Mouse (Mus musculus): ENCODE data around the gene Afm.

The Afm gene

GRCm38 (mm10) chr5:90518356-90519100, at the start of gene Afm:
Gene Afm, plus strand, starts transcription at chr5:90518932.
- no peak for DNase-seq

GRCm38 (mm10) chr5:90470836-90471235, 47.9 kb upstream of the Afm start:
- DNase-seq = no peak

DNA sequence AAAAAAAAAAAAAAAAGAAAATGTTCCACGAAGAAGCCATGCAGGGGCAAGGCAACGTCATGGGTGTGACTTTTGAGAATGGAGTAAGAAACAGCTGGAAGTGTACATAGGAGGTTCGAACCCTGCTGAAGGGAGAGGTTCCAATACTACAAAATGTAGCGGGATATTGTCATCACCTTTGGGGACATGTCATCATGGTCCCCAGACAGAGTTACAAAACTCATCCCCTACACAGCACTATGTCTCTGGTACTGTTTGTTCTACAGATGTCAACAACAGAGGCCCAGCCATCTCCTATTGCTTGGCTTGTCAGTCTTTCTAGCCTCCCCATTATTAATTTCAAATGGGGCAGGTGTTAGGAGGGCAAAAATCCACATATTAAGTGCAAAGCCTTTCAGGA, 44.8 kb upstream of the Afm start:
- no peak for DNase-seq

- DNase-seq = no peak
These were observed 44.4 kb upstream of the Afm start for GRCm38 (mm10) chr5:90474369-90474768.

GRCm38 (mm10) chr5:90476741-90477140, 42.0 kb upstream of the Afm start:
- no peak for DNase-seq

GRCm38 (mm10) chr5:90477308-90478140, 41.2 kb upstream of the Afm start:
- no peak for DNase-seq

GRCm38 (mm10) chr5:90478886-90479285, 39.8 kb upstream of the Afm start:
- DNase-seq = no peak

DNA sequence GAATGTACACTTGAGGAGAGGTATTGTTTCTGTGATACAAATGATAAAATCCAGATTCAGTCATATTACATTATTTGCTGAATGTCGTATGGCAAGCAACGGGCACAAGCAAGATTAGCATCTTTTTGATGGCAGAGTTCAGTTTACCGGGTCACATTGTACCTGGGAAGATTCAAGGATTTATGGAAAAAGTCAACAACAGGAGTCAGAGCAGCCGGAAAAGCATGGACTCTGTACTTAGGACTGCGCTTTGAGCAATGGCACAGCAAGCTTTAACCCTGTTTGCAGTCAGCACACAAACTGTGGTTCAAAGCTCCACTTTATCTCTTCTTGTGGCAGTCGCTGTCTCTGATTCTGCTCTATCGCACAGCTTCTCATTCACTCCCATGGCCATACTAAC, 33.1 kb upstream of the Afm start:
- no peak for DNase-seq

DNA sequence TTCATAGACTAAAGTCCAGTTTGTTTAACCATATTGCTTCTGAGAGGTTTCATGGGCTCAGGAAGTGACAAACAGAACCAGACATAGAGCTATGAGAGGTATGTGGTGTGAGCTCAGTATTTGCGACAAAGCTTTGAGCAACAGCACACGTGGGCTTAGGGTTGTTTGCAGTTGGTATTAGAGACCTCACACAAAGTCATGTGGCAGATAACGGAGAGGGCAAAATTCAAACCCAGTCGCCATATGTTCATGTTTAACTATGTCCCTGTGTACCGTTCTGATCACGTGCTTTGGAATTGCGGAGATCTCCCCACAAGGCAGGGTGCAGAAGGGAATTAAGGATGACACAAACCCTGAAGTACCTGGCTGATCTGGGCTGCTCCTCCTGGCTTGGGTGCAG, 30.4 kb upstream of the Afm start:
- no peak for DNase-seq

DNA sequence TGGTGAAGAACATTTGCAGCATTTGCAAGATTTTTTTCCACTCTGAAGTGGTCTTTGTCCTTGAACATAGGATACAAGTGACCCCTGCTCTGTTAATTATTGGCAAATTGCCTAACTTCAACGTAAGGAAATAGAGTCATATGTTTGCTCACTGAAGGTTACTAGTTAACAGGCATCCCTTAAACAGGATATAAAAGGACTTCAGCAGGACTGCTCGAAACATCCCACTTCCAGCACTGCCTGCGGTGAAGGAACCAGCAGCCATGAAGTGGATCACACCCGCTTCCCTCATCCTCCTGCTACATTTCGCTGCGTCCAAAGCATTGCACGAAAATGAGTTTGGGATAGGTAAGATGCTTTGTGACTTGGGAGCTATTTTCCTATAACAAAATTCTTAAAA, 28.2 kb upstream of the Afm start, which contains the start of gene Afp:
Gene Afp (plus strand): TSS at position 220 of the 400 bp plus-strand sequence.
- no peak for DNase-seq

- no peak for DNase-seq
These were observed 26.3 kb upstream of the Afm start for GRCm38 (mm10) chr5:90492440-90492839.

- DNase-seq = no peak
These were observed 24.4 kb upstream of the Afm start for GRCm38 (mm10) chr5:90494308-90494707.

- DNase-seq = no peak
These were observed 19.2 kb upstream of the Afm start for GRCm38 (mm10) chr5:90499509-90499908.

- DNase-seq = peak; percentile 87 to 89
These were observed 18.0 kb upstream of the Afm start for GRCm38 (mm10) chr5:90500714-90501113.

DNA sequence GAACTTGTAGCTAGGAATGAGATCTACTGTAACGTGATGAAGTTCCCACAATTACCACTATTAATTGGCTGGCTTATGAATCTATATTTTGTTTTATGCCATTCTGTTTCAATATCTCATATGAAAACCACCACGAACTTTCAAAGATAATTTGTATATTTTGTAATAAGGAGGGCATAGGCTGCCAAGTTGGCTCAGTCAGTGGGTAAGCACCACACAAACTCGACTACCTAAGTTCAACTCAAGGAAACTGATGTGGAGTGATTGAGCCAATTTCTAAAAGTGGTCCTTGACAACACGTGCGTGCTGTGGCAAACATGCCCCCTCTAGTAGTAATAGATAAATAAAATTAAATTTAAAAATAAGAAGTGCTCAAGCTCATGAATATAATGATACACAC, 17.0 kb upstream of the Afm start:
- DNase-seq = no peak

DNA sequence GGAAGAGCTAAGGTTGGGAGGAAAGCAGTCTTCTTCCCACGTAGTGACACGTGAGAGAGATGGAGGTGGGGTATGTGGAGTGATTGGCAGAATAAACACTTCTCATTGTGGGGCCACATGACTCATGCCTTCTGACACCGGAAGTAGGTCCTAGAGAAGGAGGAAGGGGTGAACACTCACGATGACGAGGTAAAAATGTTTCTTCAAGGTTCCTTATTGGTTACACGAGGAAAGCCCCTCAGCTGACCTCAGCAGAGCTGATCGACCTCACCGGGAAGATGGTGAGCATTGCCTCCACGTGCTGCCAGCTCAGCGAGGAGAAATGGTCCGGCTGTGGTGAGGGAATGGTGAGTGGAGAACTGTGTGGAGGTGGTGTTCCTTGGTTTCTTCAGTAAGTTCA, 14.0 kb upstream of the Afm start:
- DNase-seq = no peak

DNA sequence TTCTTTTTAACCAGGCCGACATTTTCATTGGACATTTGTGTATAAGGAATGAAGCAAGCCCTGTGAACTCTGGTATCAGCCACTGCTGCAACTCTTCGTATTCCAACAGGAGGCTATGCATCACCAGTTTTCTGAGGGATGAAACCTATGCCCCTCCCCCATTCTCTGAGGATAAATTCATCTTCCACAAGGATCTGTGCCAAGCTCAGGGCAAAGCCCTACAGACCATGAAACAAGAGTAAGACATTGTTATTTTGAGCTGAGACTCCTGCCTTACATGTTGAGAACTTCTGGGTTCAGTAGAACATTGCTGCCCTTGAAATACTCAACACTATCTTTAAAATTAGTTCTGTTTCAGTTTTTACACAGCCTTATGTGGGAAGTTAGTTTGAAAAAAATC, 12.2 kb upstream of the Afm start:
- DNase-seq = no peak

- peak; percentile 8 to 11 for DNase-seq
These were observed 11.3 kb upstream of the Afm start for GRCm38 (mm10) chr5:90507411-90507949.

- DNase-seq = no peak
These were observed 8.7 kb upstream of the Afm start for GRCm38 (mm10) chr5:90509828-90510592.

DNA sequence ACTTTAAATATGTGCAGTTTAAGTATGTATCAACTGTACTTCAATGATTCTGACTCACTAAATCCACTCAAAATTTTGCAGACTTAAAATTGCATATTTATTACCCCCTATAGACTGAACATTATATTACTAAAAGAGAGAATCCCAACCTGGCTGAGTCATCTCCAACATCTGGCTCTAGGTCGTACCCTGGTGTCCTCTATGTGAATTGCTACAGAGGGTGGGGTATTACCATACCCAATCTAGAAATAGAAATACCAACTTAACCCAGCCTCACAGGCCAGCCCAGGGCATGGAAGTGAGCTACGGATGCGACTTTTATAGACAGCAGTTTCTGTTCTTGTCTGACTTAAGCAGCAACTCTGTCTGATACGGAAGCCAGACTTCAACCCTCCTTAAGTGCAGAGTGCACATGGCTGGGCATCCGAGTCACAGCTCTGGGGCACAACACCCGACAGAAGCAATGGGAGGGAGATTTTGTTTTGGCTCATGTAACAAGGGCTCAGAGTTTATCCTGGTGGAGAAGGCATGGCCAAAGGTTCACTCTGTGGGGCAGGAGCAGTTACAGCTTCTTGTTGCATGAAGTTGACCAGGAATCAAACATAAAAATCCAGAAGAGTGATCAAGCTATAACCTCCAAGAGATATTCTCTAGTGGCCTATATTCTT, 6.3 kb upstream of the Afm start:
- DNase-seq = no peak

- DNase-seq = no peak
These were observed 3.2 kb upstream of the Afm start for GRCm38 (mm10) chr5:90515561-90515960.

- DNase-seq = no peak
These were observed 32.5 kb downstream of the Afm start for GRCm38 (mm10) chr5:90551191-90551590.

DNA sequence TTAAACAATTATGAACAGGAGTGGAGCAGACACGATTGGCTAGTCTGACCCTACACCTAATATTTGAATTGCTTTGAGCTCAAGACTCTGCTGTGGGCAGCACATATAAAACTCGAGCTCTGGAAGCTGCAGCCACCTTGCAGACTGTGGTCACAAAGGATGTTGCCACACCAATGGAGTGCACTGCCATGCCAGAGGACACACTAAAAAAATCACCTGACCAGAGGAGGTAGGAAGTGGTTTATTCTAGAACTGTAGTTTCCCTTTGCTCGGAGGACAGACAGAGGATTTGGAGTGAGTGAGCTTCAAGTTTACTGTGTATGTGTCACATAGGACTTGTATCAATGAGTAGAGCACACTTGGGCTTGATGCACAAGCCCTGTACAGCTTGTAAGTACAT, 37.3 kb downstream of the Afm start:
- no peak for DNase-seq

Data from cerebellum, postnatal 14 days (tissue).